Mouse (Mus musculus) layer of hippocampus, postnatal 10 days (tissue): Measurements from ENCODE around the gene Hoxa11. TPM values are rescaled to one million over a fixed set of nuclear protein-coding genes. Genes with fewer than 3 reads are reported as not detected.

Experiments
- microRNA-seq, 2 experiments: library from miRNA; unstranded; fragments of <30 nt; microRNA quantifications; one replicate each; pipeline ENCODE4 v1.2.0; 2021
- total RNA-seq, 2 experiments: library from RNA; stranded (reverse); gene quantifications; 2 replicates each; pipeline ENCODE4 v1.2.3; 2021

Hoxa11 gene
- total RNA-seq, 2 experiments from 2014 or later = not detected

Small RNAs within 50 kb of the gene (microRNA-seq; reads per million reads assigned to microRNA genes)
- 0.67 to 2.2 reads per million in 2 experiments for gene Mir196b

Other genes with a start within 250 kb of the Hoxa11 start
- gene Skap2, start 233.3 kb downstream of the Hoxa11 start, total RNA-seq = 10 to 100 TPM in 1 of 2 experiments, 1 to 10 TPM in 1; 9.8 to 10.7 TPM
- not detected for gene Hoxa1, start 87.5 kb downstream of the Hoxa11 start, total RNA-seq
- not detected for gene Hoxa2, start 81.0 kb downstream of the Hoxa11 start, total RNA-seq
- not detected for gene 5730596B20Rik, start 68.3 kb downstream of the Hoxa11 start, total RNA-seq
- not detected for gene Hoxa4, start 54.1 kb downstream of the Hoxa11 start, total RNA-seq
- gene Hoxa5, start 41.2 kb downstream of the Hoxa11 start, total RNA-seq = not detected
- gene Hoxa6, start 37.1 kb downstream of the Hoxa11 start, total RNA-seq = not detected
- not detected for gene Hoxa3, start 32.5 kb downstream of the Hoxa11 start, total RNA-seq
- not detected for gene Gm28308, start 32.5 kb downstream of the Hoxa11 start, total RNA-seq
- gene Hoxa7, start 24.0 kb downstream of the Hoxa11 start, total RNA-seq = not detected
- not detected for gene Hoxa9, start 14.7 kb downstream of the Hoxa11 start, total RNA-seq
- gene Hoxa10, start 5.0 kb downstream of the Hoxa11 start, total RNA-seq = not detected
- not detected for gene Hoxa13, start 15.1 kb upstream of the Hoxa11 start, total RNA-seq
- not detected for gene Evx1, start 67.7 kb upstream of the Hoxa11 start, total RNA-seq